Comparison of ENCODE assay signal across 14 mouse cellular contexts in genomic region chr3:54379981-54380380, GRCm38 (mm10). TPM values are rescaled to one million over a fixed set of nuclear protein-coding genes. Genes with fewer than 3 reads are reported as not detected.
"Had no signal": no experiment of that assay in that cellular context is flagged by ENCODE, and none has a peak within 500 bp of the region (broad histone marks: within the 10 kb centered on the region; RNA-seq: fewer than 3 reads in every experiment).

No protein-coding gene starts in this region.

- H3K36me3 ChIP-seq: intestine, embryonic 15.5 days; liver, embryonic 13.5 days; stomach, embryonic 15.5 days had no signal

- H3K9me3 ChIP-seq: intestine, embryonic 15.5 days; liver, embryonic 13.5 days; stomach, embryonic 15.5 days had no signal

- H3K9ac ChIP-seq: intestine, embryonic 15.5 days; liver, embryonic 13.5 days; stomach, embryonic 15.5 days had no signal

- DNase-seq: layer of hippocampus, postnatal 36 days; liver, embryonic 13.5 days; lung, adult 2 months; lung, postnatal 14 days; lung, postnatal 4 days; midbrain, embryonic 14.5 days; right cerebral cortex, postnatal 25 days; spleen, adult 18-20 months; thymus, postnatal 25 days had no signal

- H3K27ac ChIP-seq: intestine, embryonic 15.5 days; left cerebral cortex, adult 2 months; liver, embryonic 13.5 days; stomach, embryonic 15.5 days had no signal

- H3K4me2 ChIP-seq: intestine, embryonic 15.5 days; liver, embryonic 13.5 days; midbrain, embryonic 11.5 days; stomach, embryonic 15.5 days had no signal

- H3K27me3 ChIP-seq: intestine, embryonic 15.5 days; liver, embryonic 13.5 days; stomach, embryonic 15.5 days had no signal

- H3K4me1 ChIP-seq: intestine, embryonic 15.5 days; liver, embryonic 13.5 days; stomach, embryonic 15.5 days had no signal

- ATAC-seq: intestine, embryonic 15.5 days had no signal

- H3K4me3 ChIP-seq: intestine, embryonic 15.5 days; left cerebral cortex, adult 2 months; liver, embryonic 13.5 days; stomach, embryonic 15.5 days had no signal

RNA-seq across cellular contexts. Expression of gene Postn, which starts 19.1 kb away (rescaled TPM):
- total RNA-seq: megakaryocyte-erythroid progenitor cell, adult 5-6 weeks had no signal
